Mouse (Mus musculus) testis, adult 2 months (tissue): Measurements from ENCODE around the gene Olfr1298. TPM values are rescaled to one million over a fixed set of nuclear protein-coding genes. Genes with fewer than 3 reads are reported as not detected.

Experiments
- H3K27ac ChIP-seq: fragments of 200-500 bp; 2 replicates; pipeline ENCODE4 v1.5.1; 2012; ENCODE audit warnings: low read depth, low read length; ENCODE audit not compliant: control insufficient read depth, insufficient read depth
- H3K27me3 ChIP-seq: fragments of 200-500 bp; 2 replicates; pipeline ENCODE4 v1.6.1; 2012; ENCODE audit warnings: mild to moderate bottlenecking, low read length, moderate library complexity; ENCODE audit not compliant: control insufficient read depth, insufficient read depth
- H3K36me3 ChIP-seq: fragments of 200-500 bp; 2 replicates; pipeline ENCODE4 v1.6.1; 2012; ENCODE audit warnings: mild to moderate bottlenecking, low read length; ENCODE audit not compliant: control insufficient read depth, insufficient read depth
- H3K4me1 ChIP-seq: fragments of 200-500 bp; 2 replicates; pipeline ENCODE4 v1.6.1; 2012; ENCODE audit warnings: low read length; ENCODE audit not compliant: control insufficient read depth, insufficient read depth
- H3K4me3 ChIP-seq: fragments of 200-500 bp; 2 replicates; pipeline ENCODE4 v1.5.1; 2012; ENCODE audit warnings: low read depth, mild to moderate bottlenecking, low read length, moderate library complexity, mixed read lengths; ENCODE audit not compliant: control insufficient read depth
- CTCF ChIP-seq: fragments of 200-500 bp; IDR thresholded peaks from 2 replicates; pipeline ENCODE4 v1.5.1; 2012; ENCODE audit warnings: low read depth, mild to moderate bottlenecking, inconsistent platforms, low read length, moderate library complexity; ENCODE audit not compliant: control insufficient read depth, insufficient read depth, insufficient replicate concordance
- POLR2A ChIP-seq: fragments of 200-500 bp; IDR thresholded peaks from 2 replicates; pipeline ENCODE4 v1.6.1; 2012; ENCODE audit warnings: low read depth, mild to moderate bottlenecking, inconsistent platforms, low read length, moderate library complexity; ENCODE audit not compliant: control insufficient read depth
- polyA plus RNA-seq: library from polyadenylated mRNA; depleted of rRNA; stranded (reverse); fragments of >200 nt; gene quantifications from 2 replicates; pipeline ENCODE4 v1.2.3, GENCODE M21; 2012; rRNA removed

Olfr1298 gene
- not detected in 2 replicates for polyA plus RNA-seq

- no peak within 1 kb of the TSS for H3K4me3 ChIP-seq
- no peak within 1 kb of the TSS for H3K27ac ChIP-seq
- H3K4me1 ChIP-seq: no peaks in the 10 kb centered on the region
- H3K36me3 ChIP-seq: no peaks in the 10 kb centered on the region
- TF ChIP-seq CTCF: no peak
- TF ChIP-seq POLR2A: no peak
- no peaks in the 10 kb centered on the region for H3K27me3 ChIP-seq
Observed at GRCm38 (mm10) chr2:111649101-111649500, at the start of gene Olfr1298. Gene Olfr1298, minus strand, starts transcription at chr2:111649201.

GRCm38 (mm10) chr2:111661119-111661518 is 12.1 kb upstream of the Olfr1298 start, which contains the start of gene Olfr1299:
Gene Olfr1299, plus strand, starts transcription at chr2:111661419.
- Histone ChIP-seq H3K4me1 (no peaks in the 10 kb centered on the region), H3K27ac (no peak within 1 kb of the TSS), H3K4me3 (no peak within 1 kb of the TSS), H3K27me3 (no peaks in the 10 kb centered on the region), H3K36me3 (no peaks in the 10 kb centered on the region)
- no peak for TF ChIP-seq POLR2A
- no peak for TF ChIP-seq CTCF

- Histone ChIP-seq H3K27me3 (no peaks in the 10 kb centered on the region), H3K4me1 (no peaks in the 10 kb centered on the region), H3K4me3 (no peak within 1 kb of the TSS), H3K27ac (no peak within 1 kb of the TSS), H3K36me3 (no peaks in the 10 kb centered on the region)
- no peak for TF ChIP-seq CTCF
- no peak for TF ChIP-seq POLR2A
Observed at GRCm38 (mm10) chr2:111626397-111626796, 22.6 kb downstream of the Olfr1298 start, which contains the start of gene Olfr1297. Gene Olfr1297, minus strand, starts transcription at chr2:111626497.

Other genes starting within 250 kb of the Olfr1298 start
- gene Olfr1286, start 226.1 kb downstream of the Olfr1298 start, polyA plus RNA-seq: not detected in 2 replicates
- gene Olfr1287, start 200.1 kb downstream of the Olfr1298 start, polyA plus RNA-seq: not detected in 2 replicates
- not detected in 2 replicates for gene Olfr1288, start 175.1 kb downstream of the Olfr1298 start, polyA plus RNA-seq
- 0.07 TPM in 1 of 2 replicates, not detected in the other for gene Olfr1289, start 168.4 kb downstream of the Olfr1298 start, polyA plus RNA-seq
- not detected in 2 replicates for gene Olfr1290, start 155.4 kb downstream of the Olfr1298 start, polyA plus RNA-seq
- gene Olfr1291-ps1, start 152.0 kb downstream of the Olfr1298 start, polyA plus RNA-seq: not detected in 2 replicates
- gene Olfr1293-ps, start 124.0 kb downstream of the Olfr1298 start, polyA plus RNA-seq: not detected in 2 replicates
- not detected in 2 replicates for gene Olfr1294, start 108.9 kb downstream of the Olfr1298 start, polyA plus RNA-seq
- not detected in 2 replicates for gene Olfr1295, start 79.5 kb downstream of the Olfr1298 start, polyA plus RNA-seq
- gene Olfr1297, start 22.7 kb downstream of the Olfr1298 start, polyA plus RNA-seq: not detected in 2 replicates
- gene Olfr1299, start 12.2 kb upstream of the Olfr1298 start, polyA plus RNA-seq: not detected in 2 replicates
- gene Olfr1301, start 101.8 kb upstream of the Olfr1298 start, polyA plus RNA-seq: not detected in 2 replicates
- gene Olfr1302, start 128.2 kb upstream of the Olfr1298 start, polyA plus RNA-seq: not detected in 2 replicates
- not detected in 2 replicates for gene Olfr1303, start 171.1 kb upstream of the Olfr1298 start, polyA plus RNA-seq
- not detected in 2 replicates for gene Olfr1305, start 227.9 kb upstream of the Olfr1298 start, polyA plus RNA-seq